Mouse (Mus musculus) embryonic facial prominence, embryonic 13.5 days (tissue): ENCODE data around the gene Dpep3. TPM values are rescaled to one million over a fixed set of nuclear protein-coding genes. Genes with fewer than 3 reads are reported as not detected.

Experiments
- ATAC-seq: fragments of 200-750 bp; cut with Nextera tagmentation; 2 replicates; pipeline ENCODE4 v1.8.0; 2017; ENCODE audit warnings: low read depth; ENCODE audit not compliant: insufficient number of reproducible peaks, insufficient read depth, low FRiP score, low TSS enrichment
- H3K27ac ChIP-seq: fragments of 300-500 bp; sonication (generic); 2 replicates; pipeline ENCODE4 v1.5.1; 2015; ENCODE audit warnings: moderate library complexity, mild to moderate bottlenecking, inconsistent platforms
- H3K27me3 ChIP-seq: fragments of 300-500 bp; sonication (generic); 2 replicates; pipeline ENCODE4 v1.6.1; 2015; ENCODE audit warnings: mild to moderate bottlenecking, inconsistent platforms
- H3K36me3 ChIP-seq: fragments of 300-500 bp; sonication (generic); 2 replicates; pipeline ENCODE4 v1.6.1; 2015; ENCODE audit warnings: mild to moderate bottlenecking, inconsistent platforms
- H3K4me1 ChIP-seq: fragments of 300-500 bp; sonication (generic); 2 replicates; pipeline ENCODE4 v1.6.1; 2015; ENCODE audit warnings: inconsistent platforms
- H3K4me2 ChIP-seq: fragments of 300-500 bp; sonication (generic); 2 replicates; pipeline ENCODE4 v1.6.1; 2015; ENCODE audit warnings: moderate library complexity, mild to moderate bottlenecking, inconsistent platforms
- H3K4me3 ChIP-seq: fragments of 300-500 bp; sonication (generic); 2 replicates; pipeline ENCODE4 v1.5.1; 2015; ENCODE audit warnings: mild to moderate bottlenecking, inconsistent platforms
- H3K9ac ChIP-seq: fragments of 300-500 bp; sonication (generic); 2 replicates; pipeline ENCODE4 v1.6.1; 2015; ENCODE audit warnings: mild to moderate bottlenecking, inconsistent platforms
- H3K9me3 ChIP-seq: fragments of 300-500 bp; sonication (generic); 2 replicates; pipeline ENCODE4 v1.6.1; 2016; ENCODE audit warnings: inconsistent platforms
- WGBS: fragments of 180-500 bp; shearing (Covaris S2); methylation state at CpG from one replicate; pipeline ENCODE4 v1.1.7; 2015; ENCODE audit warnings: mixed read lengths; 5-methylcytosine and 5-hydroxymethylcytosine counted together
- microRNA-seq: library from miRNA; unstranded; fragments of <30 nt; microRNA quantifications from one replicate; pipeline ENCODE4, GENCODE M21; 2016
- polyA plus RNA-seq: library from polyadenylated mRNA; unstranded; fragments of >200 nt; fragmentation: Nextera tagmentation; extraction: Ambion mirVana; gene quantifications from 2 replicates; pipeline ENCODE4 v1.2.1, GENCODE M21; 2015

Dpep3 gene
- polyA plus RNA-seq, 1 experiment from 2014 or later: not detected

- Histone ChIP-seq H3K27ac (no peak overlapping the region), H3K27me3 (no peaks in the 10 kb centered on the region), H3K9ac (no peak overlapping the region), H3K4me3 (no peak overlapping the region), H3K4me2 (no peak overlapping the region), H3K36me3 (peaks cover 49% of the 10 kb centered on the region), H3K4me1 (peaks cover 12% of the 10 kb centered on the region), H3K9me3 (no peaks in the 10 kb centered on the region)
- ATAC-seq: no peak
- 90% methylated on average over 11 of the region's 11 CpGs for WGBS
These were observed 46.7 kb downstream of the Dpep3 start for GRCm38 (mm10) chr8:105932525-105932924.

- Histone ChIP-seq H3K27ac (no peak overlapping the region), H3K36me3 (peaks cover 49% of the 10 kb centered on the region), H3K4me1 (peaks cover 6% of the 10 kb centered on the region), H3K4me2 (no peak overlapping the region), H3K27me3 (no peaks in the 10 kb centered on the region), H3K9ac (no peak overlapping the region), H3K4me3 (no peak overlapping the region), H3K9me3 (no peaks in the 10 kb centered on the region)
- ATAC-seq: 0 out of 2 replicates have a peak, but pooled peaks have one; percentile 18
- WGBS: 90% methylated on average over 3 of the region's 3 CpGs
These were observed 48.0 kb downstream of the Dpep3 start for GRCm38 (mm10) chr8:105931271-105931670.

GRCm38 (mm10) chr8:105930602-105931001, 48.6 kb downstream of the Dpep3 start:
- WGBS: 22% methylated on average over 8 of the region's 8 CpGs
- Histone ChIP-seq H3K36me3 (peaks cover 49% of the 10 kb centered on the region), H3K27ac (no peak overlapping the region), H3K27me3 (no peaks in the 10 kb centered on the region), H3K9ac (peak overlapping the region; percentile 46; the same call in 1 of the 2 replicates), H3K9me3 (no peaks in the 10 kb centered on the region), H3K4me2 (no peak overlapping the region), H3K4me3 (no peak overlapping the region), H3K4me1 (no peaks in the 10 kb centered on the region; the same call in 1 of the 2 replicates)
- ATAC-seq: no peak

- Histone ChIP-seq H3K36me3 (peaks cover 25% of the 10 kb centered on the region), H3K9ac (no peak overlapping the region), H3K4me1 (no peaks in the 10 kb centered on the region), H3K9me3 (no peaks in the 10 kb centered on the region), H3K4me2 (no peak overlapping the region), H3K27me3 (no peaks in the 10 kb centered on the region), H3K4me3 (no peak overlapping the region), H3K27ac (no peak overlapping the region)
- 74% methylated on average over 3 of the region's 3 CpGs for WGBS
- no peak for ATAC-seq
These were observed 54.1 kb downstream of the Dpep3 start for GRCm38 (mm10) chr8:105925123-105925522.

Small RNA genes within 50 kb of the gene (microRNA-seq; reads per million reads assigned to microRNA genes)
- not detected for gene Mir7074

Other genes with a start within 250 kb of the Dpep3 start
- 26.0 and 27.5 TPM in 2 replicates for gene Gfod2, start 220.8 kb downstream of the Dpep3 start, polyA plus RNA-seq
- 15.1 and 17.8 TPM in 2 replicates for gene Ranbp10, start 152.1 kb downstream of the Dpep3 start, polyA plus RNA-seq
- 0.21 and 0.24 TPM in 2 replicates for gene Tsnaxip1, start 151.7 kb downstream of the Dpep3 start, polyA plus RNA-seq
- 56.0 and 58.7 TPM in 2 replicates for gene Cenpt, start 126.2 kb downstream of the Dpep3 start, polyA plus RNA-seq
- 73.5 and 77.5 TPM in 2 replicates for gene Thap11, start 124.3 kb downstream of the Dpep3 start, polyA plus RNA-seq
- gene Nutf2, start 118.8 kb downstream of the Dpep3 start, polyA plus RNA-seq: 191 and 275 TPM in 2 replicates
- gene Edc4, start 98.5 kb downstream of the Dpep3 start, polyA plus RNA-seq: 54.1 and 58.3 TPM in 2 replicates
- gene Nrn1l, start 85.9 kb downstream of the Dpep3 start, polyA plus RNA-seq: 0.51 and 0.77 TPM in 2 replicates
- gene Pskh1, start 79.0 kb downstream of the Dpep3 start, polyA plus RNA-seq: 43.0 and 43.2 TPM in 2 replicates
- gene Ctrl, start 45.6 kb downstream of the Dpep3 start, polyA plus RNA-seq: 1.3 and 1.8 TPM in 2 replicates
- 28.6 and 29.0 TPM in 2 replicates for gene Psmb10, start 41.0 kb downstream of the Dpep3 start, polyA plus RNA-seq
- gene Lcat, start 36.0 kb downstream of the Dpep3 start, polyA plus RNA-seq: 2.8 and 5.6 TPM in 2 replicates
- gene Slc12a4, start 13.3 kb downstream of the Dpep3 start, polyA plus RNA-seq: 48.3 and 56.8 TPM in 2 replicates
- gene Dus2, start 11.9 kb upstream of the Dpep3 start, polyA plus RNA-seq: 26.7 and 27.9 TPM in 2 replicates
- not detected in 2 replicates for gene Dpep2nb, start 26.5 kb upstream of the Dpep3 start, polyA plus RNA-seq
- gene Ddx28, start 32.5 kb upstream of the Dpep3 start, polyA plus RNA-seq: 18.1 and 18.8 TPM in 2 replicates
- gene Nfatc3, start 79.4 kb upstream of the Dpep3 start, polyA plus RNA-seq: 9.6 and 10.1 TPM in 2 replicates
- gene Esrp2, start 157.5 kb upstream of the Dpep3 start, polyA plus RNA-seq: 22.2 and 25.9 TPM in 2 replicates
- 18.1 and 18.7 TPM in 2 replicates for gene Pla2g15, start 171.0 kb upstream of the Dpep3 start, polyA plus RNA-seq
- gene Slc7a6, start 189.4 kb upstream of the Dpep3 start, polyA plus RNA-seq: 57.6 and 59.2 TPM in 2 replicates
- gene Slc7a6os, start 231.5 kb upstream of the Dpep3 start, polyA plus RNA-seq: 43.2 and 46.8 TPM in 2 replicates
- 45.0 and 49.4 TPM in 2 replicates for gene Prmt7, start 231.5 kb upstream of the Dpep3 start, polyA plus RNA-seq